Mouse (Mus musculus) lung, postnatal 0 days (tissue): ENCODE results near the gene Phactr1. TPM values are rescaled to one million over a fixed set of nuclear protein-coding genes. Genes with fewer than 3 reads are reported as not detected.

ENCODE experiments used
- ATAC-seq: fragments of 200-750 bp; cut with Nextera tagmentation; 2 replicates; pipeline ENCODE4 v1.8.0; 2017; ENCODE audit warnings: moderate library complexity
- DNase-seq: peaks from one replicate; pipeline ENCODE4 v3.0.0-alpha.2; 2016; ENCODE audit warnings: low spot score
- H3K27ac ChIP-seq: fragments of 300-500 bp; sonication (generic); 2 replicates; pipeline ENCODE4 v1.5.1; 2014; ENCODE audit warnings: antibody characterized with exemption, mild to moderate bottlenecking, low read length, mixed read lengths
- H3K27me3 ChIP-seq: fragments of 300-500 bp; sonication (generic); replicated peaks from 2 replicates; pipeline ENCODE4 v1.6.1; 2014; ENCODE audit warnings: low read length, mixed read lengths; ENCODE audit not compliant: insufficient read depth
- H3K36me3 ChIP-seq: fragments of 300-500 bp; sonication (generic); 2 replicates; pipeline ENCODE4 v1.6.1; 2014; ENCODE audit warnings: low read length, mixed read lengths; ENCODE audit not compliant: insufficient read depth
- H3K4me1 ChIP-seq: fragments of 300-500 bp; sonication (generic); 2 replicates; pipeline ENCODE4 v1.6.1; 2014; ENCODE audit warnings: antibody characterized with exemption, low read depth, low read length, mixed read lengths; ENCODE audit not compliant: insufficient read depth
- H3K4me2 ChIP-seq: fragments of 300-500 bp; sonication (generic); replicated peaks from 2 replicates; pipeline ENCODE4 v1.6.1; 2014; ENCODE audit warnings: low read depth, mild to moderate bottlenecking, low read length, moderate library complexity, mixed read lengths
- H3K4me3 ChIP-seq: fragments of 300-500 bp; sonication (generic); 2 replicates; pipeline ENCODE4 v1.5.1; 2014; ENCODE audit warnings: low read depth, low read length
- H3K9ac ChIP-seq: fragments of 300-500 bp; sonication (generic); replicated peaks from 2 replicates; pipeline ENCODE4 v1.6.1; 2014; ENCODE audit warnings: low read depth, mild to moderate bottlenecking
- H3K9me3 ChIP-seq: fragments of 300-500 bp; sonication (generic); 2 replicates; pipeline ENCODE4 v1.6.1; 2016; ENCODE audit warnings: low read length, mixed read lengths
- CTCF ChIP-seq: IDR thresholded peaks from 2 replicates; pipeline ENCODE4 v1.5.1; 2016; ENCODE audit warnings: antibody characterized with exemption, mild to moderate bottlenecking
- EP300 ChIP-seq: IDR thresholded peaks from 2 replicates; pipeline ENCODE4 v1.6.1; 2016; ENCODE audit warnings: antibody characterized with exemption, mild to moderate bottlenecking, control low read depth
- WGBS: fragments of 180-500 bp; shearing (Covaris S2); extraction: QIAGEN DNeasy Blood & Tissue Kit; methylation state at CpG from one replicate; pipeline ENCODE4 v1.1.7; 2014; 5-methylcytosine and 5-hydroxymethylcytosine counted together
- polyA plus RNA-seq: library from polyadenylated mRNA; unstranded; fragments of >200 nt; fragmentation: Nextera tagmentation; extraction: Ambion mirVana; gene quantifications from 2 replicates; pipeline ENCODE4 v1.2.1, GENCODE M21; 2015

The Phactr1 gene
- polyA plus RNA-seq, result 31.4 and 52.7 TPM in 2 replicates

DNA sequence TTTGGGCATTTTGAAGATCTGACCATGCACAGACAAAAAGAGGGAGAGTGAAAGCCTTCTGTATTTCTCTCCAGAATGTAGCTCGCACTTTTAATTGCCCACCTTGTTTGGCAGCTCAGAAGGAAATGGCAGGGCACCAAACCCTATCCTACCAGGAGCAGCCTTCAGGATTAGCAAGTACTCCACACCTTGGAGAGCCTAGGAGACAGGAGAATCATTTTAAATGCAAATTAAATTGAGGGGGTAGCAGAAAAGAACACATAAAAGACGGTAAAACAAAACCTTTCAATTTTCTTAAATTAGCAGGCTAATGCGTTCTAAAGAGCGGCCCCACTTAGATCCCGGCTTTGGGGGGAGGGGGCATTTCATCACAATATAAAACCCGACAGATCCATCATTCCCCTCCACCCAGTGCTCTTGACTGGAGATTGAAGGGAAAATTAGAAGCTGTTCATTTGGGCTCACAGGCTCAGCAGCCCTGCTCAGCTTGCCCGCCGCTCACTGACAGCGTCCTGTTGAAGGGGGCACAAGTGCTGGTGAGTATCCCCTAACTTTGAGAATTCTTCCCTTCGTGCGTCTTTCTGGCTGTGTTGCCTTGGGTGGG is at the start of gene Phactr1:
Gene Phactr1 (plus strand): TSS at position 233 of the 604 bp plus-strand sequence.
- no peaks in the 10 kb centered on the region for H3K9me3 ChIP-seq
- H3K4me1 ChIP-seq, result no peaks in the 10 kb centered on the region
- no peak for DNase-seq
- H3K4me3 ChIP-seq, result no peak within 1 kb of the TSS
- no peaks in the 10 kb centered on the region for H3K27me3 ChIP-seq
- ATAC-seq, result no peak
- no peak within 1 kb of the TSS for H3K4me2 ChIP-seq
- TF ChIP-seq EP300, result no peak
- TF ChIP-seq CTCF, result no peak
- H3K27ac ChIP-seq, result no peak within 1 kb of the TSS
- no peaks in the 10 kb centered on the region for H3K36me3 ChIP-seq
- 29% methylated on average over 11 of the region's 11 CpGs for WGBS
- H3K9ac ChIP-seq, result no peak within 1 kb of the TSS

DNA sequence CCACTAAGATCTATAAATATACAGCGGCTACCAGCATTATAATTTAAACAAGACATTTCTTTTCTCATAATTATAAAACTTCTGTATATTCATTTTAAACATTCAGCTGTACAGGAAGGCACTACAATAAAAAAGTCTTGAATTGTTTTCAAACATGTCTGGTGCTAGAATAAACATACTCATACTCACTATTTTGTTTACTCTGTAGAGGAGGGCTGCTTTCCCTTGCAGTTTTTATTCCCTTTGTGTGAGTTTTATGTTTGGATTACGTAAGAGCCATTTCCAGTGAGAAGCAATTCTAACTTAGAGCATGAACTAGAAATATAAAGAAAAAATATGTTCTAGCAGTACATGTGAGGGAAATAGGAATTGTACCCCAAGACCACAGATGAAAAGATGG is 45.5 kb upstream of the Phactr1 start:
- Histone ChIP-seq H3K4me3 (no peak overlapping the region), H3K36me3 (no peaks in the 10 kb centered on the region), H3K9ac (no peak overlapping the region), H3K27me3 (no peaks in the 10 kb centered on the region), H3K9me3 (no peaks in the 10 kb centered on the region), H3K27ac (no peak overlapping the region), H3K4me2 (no peak overlapping the region), H3K4me1 (no peaks in the 10 kb centered on the region)
- TF ChIP-seq CTCF, result no peak
- TF ChIP-seq EP300, result no peak
- WGBS, result 34% methylated on average over 2 of the region's 2 CpGs
- ATAC-seq (no peak), DNase-seq (peak; percentile 35)

DNA sequence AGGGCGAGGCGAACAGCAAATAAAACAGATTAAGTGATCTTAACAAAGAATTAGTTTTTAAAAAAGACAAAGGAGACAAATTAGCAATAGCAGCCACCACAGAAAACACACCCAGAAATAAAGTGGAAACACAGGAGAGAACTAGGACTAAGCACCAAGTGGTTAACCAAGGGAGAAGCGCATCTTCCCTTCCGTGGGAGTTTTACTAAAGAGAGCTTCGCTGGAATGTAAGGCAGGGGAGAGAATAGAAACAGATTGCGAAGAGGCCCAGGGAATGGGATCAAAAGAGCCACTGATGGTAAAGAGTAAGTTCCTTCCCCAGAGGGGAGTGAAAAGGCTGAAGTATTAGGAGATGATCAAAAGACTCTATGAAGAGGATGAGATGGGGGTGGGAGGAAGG is 30.2 kb upstream of the Phactr1 start:
- no peak overlapping the region for H3K4me2 ChIP-seq
- H3K36me3 ChIP-seq, result no peaks in the 10 kb centered on the region
- TF ChIP-seq EP300, result no peak
- TF ChIP-seq CTCF, result no peak
- H3K4me3 ChIP-seq, result no peak overlapping the region
- ATAC-seq, result no peak
- H3K27ac ChIP-seq, result no peak overlapping the region
- no peaks in the 10 kb centered on the region for H3K4me1 ChIP-seq
- H3K9me3 ChIP-seq, result no peaks in the 10 kb centered on the region
- H3K9ac ChIP-seq, result no peak overlapping the region
- no peaks in the 10 kb centered on the region for H3K27me3 ChIP-seq
- DNase-seq, result no peak
- 82% methylated on average over 6 of the region's 6 CpGs for WGBS

DNA sequence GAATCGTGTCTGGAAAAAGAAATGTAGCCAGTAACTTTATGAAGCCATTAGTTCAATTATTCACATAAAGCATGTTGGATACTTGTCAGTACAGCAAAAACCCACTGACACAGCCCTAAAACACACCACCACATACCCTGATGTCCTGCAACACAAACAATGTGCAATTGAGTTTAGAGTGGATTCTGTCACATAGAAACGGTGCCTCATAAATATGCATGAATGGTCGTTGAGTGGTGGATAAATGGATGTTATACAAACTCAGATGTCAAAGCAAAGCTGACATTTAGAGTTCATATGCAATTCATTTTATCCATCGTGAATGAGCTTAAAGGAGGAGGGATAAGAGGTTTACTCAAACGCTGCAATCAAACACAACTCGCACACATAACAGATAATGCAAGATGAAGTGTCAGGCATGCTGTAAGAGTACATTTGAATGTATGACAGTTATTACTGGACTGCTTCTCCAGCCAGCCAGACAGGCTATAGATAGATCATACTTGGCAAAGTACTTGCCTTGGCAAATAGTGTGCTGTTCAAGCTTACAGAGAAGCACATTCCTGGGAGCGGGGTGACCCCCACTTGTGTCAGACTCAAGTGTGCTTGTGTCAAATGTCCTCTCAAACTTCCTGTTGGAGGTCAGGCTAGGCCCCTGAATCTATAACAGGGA is 23.6 kb upstream of the Phactr1 start:
- H3K4me3 ChIP-seq, result no peak overlapping the region
- TF ChIP-seq EP300 (peak; percentile 79; the same call in 1 of the 2 replicates), CTCF (no peak)
- DNase-seq (peak; percentile 93), ATAC-seq (peak; percentile 97)
- H3K9ac ChIP-seq, result no peak overlapping the region
- no peaks in the 10 kb centered on the region for H3K9me3 ChIP-seq
- H3K27ac ChIP-seq, result no peak overlapping the region
- 28% methylated on average over 7 of the region's 7 CpGs for WGBS
- no peaks in the 10 kb centered on the region for H3K36me3 ChIP-seq
- H3K27me3 ChIP-seq, result no peaks in the 10 kb centered on the region
- H3K4me1 ChIP-seq, result peaks cover 6% of the 10 kb centered on the region; the same call in 1 of the 2 replicates
- H3K4me2 ChIP-seq, result no peak overlapping the region

DNA sequence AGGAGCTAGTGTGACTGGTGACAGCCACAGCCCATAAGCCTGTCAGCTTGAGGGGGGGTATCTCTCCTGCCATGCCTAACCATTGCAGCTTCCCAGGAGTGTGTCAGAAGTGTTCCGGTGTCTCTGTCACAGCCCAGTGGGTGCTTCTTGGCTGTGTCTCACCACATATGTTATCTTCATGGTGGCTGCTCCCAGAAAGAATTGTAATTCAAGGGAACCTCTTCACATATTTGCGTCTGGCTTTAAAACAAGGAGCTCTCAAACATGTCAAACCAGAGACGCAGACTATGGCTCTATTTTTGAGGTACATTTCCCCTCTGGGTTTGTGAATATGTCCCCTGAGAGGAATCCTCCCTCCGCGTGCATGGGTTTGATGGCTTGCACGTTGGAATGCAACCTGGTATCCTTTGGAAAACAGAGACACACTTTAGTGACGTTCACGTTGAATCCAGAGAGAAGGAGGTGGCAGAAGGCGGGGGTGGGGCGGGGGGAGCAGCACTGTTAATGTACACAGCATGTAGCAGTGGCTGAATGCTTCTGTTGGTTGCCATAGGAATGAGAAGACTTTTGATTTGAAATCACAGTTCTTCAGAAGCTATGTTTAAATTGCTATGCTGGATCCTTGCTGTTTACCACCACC is 8.7 kb upstream of the Phactr1 start:
- 49% methylated on average over 10 of the region's 10 CpGs for WGBS
- no peaks in the 10 kb centered on the region for H3K27me3 ChIP-seq
- no peaks in the 10 kb centered on the region for H3K36me3 ChIP-seq
- ATAC-seq (0 out of 2 replicates have a peak, but pooled peaks have one; percentile 16), DNase-seq (peak; percentile 17)
- no peaks in the 10 kb centered on the region for H3K4me1 ChIP-seq
- H3K4me2 ChIP-seq, result peak overlapping the region; percentile 27
- H3K27ac ChIP-seq, result no peak overlapping the region
- no peak overlapping the region for H3K9ac ChIP-seq
- TF ChIP-seq CTCF (no peak), EP300 (no peak)
- no peak overlapping the region for H3K4me3 ChIP-seq
- H3K9me3 ChIP-seq, result no peaks in the 10 kb centered on the region

DNA sequence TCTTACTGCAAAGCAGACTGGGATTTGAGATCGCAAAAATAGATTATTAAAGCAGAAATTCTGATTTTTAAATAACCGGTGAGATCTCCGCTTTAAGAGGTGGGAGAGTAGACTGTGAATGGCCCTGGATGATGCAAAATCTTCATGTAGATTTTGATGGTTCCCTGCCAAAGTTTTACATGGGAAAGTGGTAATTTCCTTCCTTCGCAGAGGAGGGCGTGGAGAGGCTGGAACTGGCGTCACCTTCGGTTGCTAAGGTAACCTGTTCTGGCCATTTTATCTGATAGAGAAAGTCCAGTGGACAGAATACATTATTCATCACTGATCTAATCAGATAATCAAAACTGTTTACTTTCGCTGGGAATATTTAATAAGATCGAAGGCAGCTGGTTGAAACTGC is 876 bp downstream of the Phactr1 start:
- Histone ChIP-seq H3K36me3 (no peaks in the 10 kb centered on the region), H3K9ac (no peak overlapping the region), H3K4me3 (no peak overlapping the region), H3K4me1 (no peaks in the 10 kb centered on the region), H3K9me3 (no peaks in the 10 kb centered on the region), H3K27me3 (no peaks in the 10 kb centered on the region), H3K4me2 (no peak overlapping the region), H3K27ac (no peak overlapping the region)
- DNase-seq (no peak), ATAC-seq (no peak)
- WGBS, result 56% methylated on average over 9 of the region's 9 CpGs
- TF ChIP-seq CTCF, result no peak
- no peak for TF ChIP-seq EP300
